Mouse (Mus musculus) stomach, postnatal 0 days (tissue): ENCODE data around the gene Sp100.

Experiments
- CTCF ChIP-seq: IDR thresholded peaks from 2 replicates; pipeline ENCODE4 v1.5.1; 2016; ENCODE audit warnings: antibody characterized with exemption, low read depth, mild to moderate bottlenecking, moderate library complexity
- EP300 ChIP-seq: optimal IDR thresholded peaks from 2 replicates; pipeline ENCODE3; 2016; ENCODE audit warnings: antibody characterized with exemption

- TF ChIP-seq CTCF, result no peak
- no peak for TF ChIP-seq EP300
Observed at GRCm38 (mm10) chr1:85751494-85751893, 101.7 kb downstream of the Sp100 start.
